ENCODE assay signal across 18 mouse cellular contexts in the genomic region with DNA sequence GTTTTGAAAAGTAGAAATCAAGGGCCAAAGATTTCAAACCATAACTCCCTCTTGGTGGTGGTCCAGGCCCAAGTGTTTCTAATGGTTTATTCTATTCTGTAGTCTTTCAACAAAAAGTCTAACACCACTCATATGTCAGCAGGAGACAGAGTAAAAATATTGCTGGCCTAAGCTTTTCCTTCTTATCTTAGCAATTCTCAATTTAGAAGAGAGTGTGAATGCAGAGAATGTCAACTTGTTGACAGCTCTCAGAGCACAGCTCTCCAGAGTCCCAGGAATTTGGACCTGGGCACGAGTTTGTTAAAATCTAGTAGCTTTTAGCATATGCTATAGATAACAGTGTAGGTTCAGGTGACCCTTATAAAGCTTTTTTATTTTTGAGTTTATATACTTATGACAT.
DNase-seq lines count a peak whose midpoint lies in the region; ATAC-seq and TF ChIP-seq lines count a peak whose summit lies in the region.
"Had no signal": no experiment of that assay in that cellular context is flagged by ENCODE, and none has a peak within 500 bp of the region (broad histone marks: within the 10 kb centered on the region; RNA-seq: fewer than 3 reads in every experiment).

No protein-coding gene starts in this region.

- peaks cover 16% of the 10 kb centered on the region for H3K4me1 ChIP-seq in heart, embryonic 11.5 days (ENCODE audit: control insufficient read depth, insufficient read depth, low read length)
- peaks cover 11% of the 10 kb centered on the region; the same call in 1 of the 2 replicates for H3K4me1 ChIP-seq in lung, embryonic 15.5 days
- 0 out of 2 replicates have a peak, but pooled peaks cover 3% of the 10 kb centered on the region for H3K4me1 ChIP-seq in lung, postnatal 0 days (ENCODE audit: insufficient read depth, low read depth, low read length)
- peaks cover 29 to 40% of the 10 kb centered on the region in 2 experiments for H3K4me1 ChIP-seq in heart, embryonic 14.5 days (ENCODE audit: control insufficient read depth in 2 of 2, insufficient read depth in 2 of 2, low read length in 2 of 2)
- peaks cover 18% of the 10 kb centered on the region for H3K4me1 ChIP-seq in heart, postnatal 0 days (ENCODE audit: control insufficient read depth, insufficient read depth)
- no peaks in the 10 kb centered on the region for H3K4me1 ChIP-seq in kidney, embryonic 16.5 days (ENCODE audit: insufficient read depth, low read length)
- H3K4me1 ChIP-seq: embryonic facial prominence, embryonic 12.5 days had no signal

- H3K4me3 ChIP-seq in heart, embryonic 11.5 days (ENCODE audit: low read depth, low read length), result no peak overlapping the region
- no peak overlapping the region for H3K4me3 ChIP-seq in lung, embryonic 15.5 days
- H3K4me3 ChIP-seq in lung, postnatal 0 days (ENCODE audit: low read depth, low read length), result no peak overlapping the region
- no peak overlapping the region for H3K4me3 ChIP-seq in heart, embryonic 14.5 days (ENCODE audit: control insufficient read depth in 1 of 2, insufficient read depth in 1 of 2, low read depth in 1 of 2, low read length in 2 of 2)
- no peak overlapping the region for H3K4me3 ChIP-seq in heart, postnatal 0 days (ENCODE audit: low read depth, low read length)
- H3K4me3 ChIP-seq in kidney, embryonic 16.5 days (ENCODE audit: low read length), result no peak overlapping the region
- H3K4me3 ChIP-seq: embryonic facial prominence, embryonic 12.5 days; forebrain, embryonic 15.5 days; hindbrain, embryonic 15.5 days had no signal

- H3K36me3 ChIP-seq in heart, embryonic 11.5 days (ENCODE audit: control insufficient read depth, insufficient read depth, low read length), result no peaks in the 10 kb centered on the region
- H3K36me3 ChIP-seq in lung, embryonic 15.5 days, result no peaks in the 10 kb centered on the region; the same call in 1 of the 2 replicates
- no peaks in the 10 kb centered on the region for H3K36me3 ChIP-seq in lung, postnatal 0 days (ENCODE audit: insufficient read depth, low read length)
- no peaks in the 10 kb centered on the region for H3K36me3 ChIP-seq in heart, embryonic 14.5 days (ENCODE audit: control insufficient read depth, insufficient read depth, low read length)
- no peaks in the 10 kb centered on the region for H3K36me3 ChIP-seq in heart, postnatal 0 days (replicated peaks; ENCODE audit: control insufficient read depth, insufficient read depth, low read length)
- peaks cover 7% of the 10 kb centered on the region; the same call in 1 of the 2 replicates for H3K36me3 ChIP-seq in kidney, embryonic 16.5 days (ENCODE audit: insufficient read depth, low read length)
- H3K36me3 ChIP-seq: forebrain, embryonic 15.5 days; hindbrain, embryonic 15.5 days had no signal

- ATAC-seq in heart, embryonic 11.5 days (replicated peaks; ENCODE audit: insufficient number of reproducible peaks, low FRiP score, low TSS enrichment), result peak; percentile 49; the same call in 1 of the 2 replicates
- ATAC-seq in lung, embryonic 15.5 days (ENCODE audit: borderline replicate concordance, extremely low read depth, low FRiP score, low TSS enrichment), result peak; percentile 59
- no peak for ATAC-seq in lung, postnatal 0 days
- peak; percentile 31; the same call in 1 of the 2 replicates for ATAC-seq in heart, embryonic 14.5 days (ENCODE audit: insufficient number of reproducible peaks, insufficient read depth, low FRiP score, low read depth)
- ATAC-seq in heart, postnatal 0 days (ENCODE audit: insufficient read depth, low read depth), result peak; percentile 83
- ATAC-seq in kidney, embryonic 16.5 days (ENCODE audit: low FRiP score, low TSS enrichment), result no peak
- ATAC-seq: forebrain, embryonic 15.5 days; intestine, embryonic 16.5 days had no signal

- TF ChIP-seq EP300 in lung, postnatal 0 days (IDR thresholded peaks at IDR 0.05), result no peak
- TF ChIP-seq EP300 in heart, postnatal 0 days (IDR thresholded peaks at IDR 0.05; ENCODE audit: low read depth), result peak; percentile 81

- 32% methylated on average over 1 of the region's 1 CpGs for WGBS in heart, embryonic 11.5 days (ENCODE audit: insufficient replicate concordance)
- WGBS in lung, embryonic 15.5 days, result 24% methylated on average over 1 of the region's 1 CpGs
- 18% methylated on average over 1 of the region's 1 CpGs for WGBS in lung, postnatal 0 days
- WGBS in heart, embryonic 14.5 days, result 9% methylated on average over 1 of the region's 1 CpGs
- 16% methylated on average over 1 of the region's 1 CpGs for WGBS in heart, postnatal 0 days
- 79% methylated on average over 1 of the region's 1 CpGs for WGBS in kidney, embryonic 16.5 days

- H3K4me2 ChIP-seq in heart, embryonic 11.5 days, result no peak overlapping the region
- H3K4me2 ChIP-seq in lung, embryonic 15.5 days, result no peak overlapping the region
- H3K4me2 ChIP-seq in lung, postnatal 0 days (replicated peaks; ENCODE audit: low read depth, low read length), result no peak overlapping the region
- peak overlapping the region; percentile 52 for H3K4me2 ChIP-seq in heart, embryonic 14.5 days (ENCODE audit: low read length)
- H3K4me2 ChIP-seq in heart, postnatal 0 days (ENCODE audit: low read depth, low read length), result peak overlapping the region; percentile 39
- H3K4me2 ChIP-seq in kidney, embryonic 16.5 days (replicated peaks; ENCODE audit: low read depth, low read length), result no peak overlapping the region
- H3K4me2 ChIP-seq: embryonic facial prominence, embryonic 12.5 days; forebrain, embryonic 15.5 days; hindbrain, embryonic 15.5 days had no signal

- 0 out of 2 replicates have a peak overlapping the region, but pooled peaks have one; percentile 30 for H3K27ac ChIP-seq in heart, embryonic 11.5 days (ENCODE audit: low read depth, low read length)
- no peak overlapping the region for H3K27ac ChIP-seq in lung, embryonic 15.5 days
- H3K27ac ChIP-seq in lung, postnatal 0 days (ENCODE audit: low read length), result no peak overlapping the region
- H3K27ac ChIP-seq in heart, embryonic 14.5 days (replicated peaks in 1 of 2; ENCODE audit: control insufficient read depth in 1 of 2, insufficient read depth in 1 of 2, low read depth in 2 of 2, low read length in 2 of 2), result peak overlapping the region in 1 of 2 experiments; percentile 64; a peak in 3 of 4 replicates
- peak overlapping the region; percentile 44 for H3K27ac ChIP-seq in heart, postnatal 0 days (ENCODE audit: low read depth)
- no peak overlapping the region for H3K27ac ChIP-seq in kidney, embryonic 16.5 days (ENCODE audit: low read length)
- H3K27ac ChIP-seq: embryonic facial prominence, embryonic 12.5 days; forebrain, embryonic 15.5 days; hindbrain, embryonic 15.5 days had no signal

- no peak for DNase-seq in heart, postnatal 25 days (ENCODE audit: low spot score)
- DNase-seq in lung, postnatal 0 days (ENCODE audit: low spot score), result no peak
- DNase-seq in heart, postnatal 0 days (ENCODE audit: low spot score), result peak; percentile 81
- DNase-seq in cerebellum, postnatal 10 days, result no peak
- DNase-seq: adrenal gland, adult 2 months; adrenal gland, postnatal 25 days; cerebellum, adult 2 months; cerebellum, postnatal 14 days; gastrocnemius, postnatal 14 days; kidney, adult 2 months had no signal

- no peaks in the 10 kb centered on the region for H3K27me3 ChIP-seq in heart, embryonic 11.5 days (ENCODE audit: control insufficient read depth, insufficient read depth, low read length)
- H3K27me3 ChIP-seq in lung, embryonic 15.5 days, result no peaks in the 10 kb centered on the region
- H3K27me3 ChIP-seq in lung, postnatal 0 days (replicated peaks; ENCODE audit: insufficient read depth, low read length), result no peaks in the 10 kb centered on the region
- H3K27me3 ChIP-seq in heart, embryonic 14.5 days (ENCODE audit: control insufficient read depth, insufficient read depth, low read length), result no peaks in the 10 kb centered on the region
- no peaks in the 10 kb centered on the region for H3K27me3 ChIP-seq in heart, postnatal 0 days (ENCODE audit: control insufficient read depth, insufficient read depth, low read length)
- H3K27me3 ChIP-seq in kidney, embryonic 16.5 days (ENCODE audit: insufficient read depth, low read length), result no peaks in the 10 kb centered on the region
- H3K27me3 ChIP-seq: embryonic facial prominence, embryonic 12.5 days; forebrain, embryonic 15.5 days; hindbrain, embryonic 15.5 days had no signal

- no peak for TF ChIP-seq CTCF in lung, postnatal 0 days (IDR thresholded peaks at IDR 0.05)
- no peak for TF ChIP-seq CTCF in heart, postnatal 0 days (IDR thresholded peaks at IDR 0.05; ENCODE audit: low read depth)

- intact Hi-C loops in heart, postnatal 25 days (cut with DNase I), result loop anchor here (5.0 kb wide), 1 partner anchor 150 kb away; no protein-coding TSS in a partner anchor

- H3K9ac ChIP-seq in heart, embryonic 11.5 days (ENCODE audit: low read depth, low read length), result no peak overlapping the region
- H3K9ac ChIP-seq in lung, embryonic 15.5 days, result no peak overlapping the region
- H3K9ac ChIP-seq in lung, postnatal 0 days (replicated peaks; ENCODE audit: low read depth), result no peak overlapping the region
- H3K9ac ChIP-seq in heart, embryonic 14.5 days (ENCODE audit: low read length), result no peak overlapping the region
- H3K9ac ChIP-seq in heart, postnatal 0 days (replicated peaks; ENCODE audit: low read depth, low read length), result no peak overlapping the region
- no peak overlapping the region for H3K9ac ChIP-seq in kidney, embryonic 16.5 days (replicated peaks; ENCODE audit: low read length)
- H3K9ac ChIP-seq: embryonic facial prominence, embryonic 12.5 days; forebrain, embryonic 15.5 days; hindbrain, embryonic 15.5 days had no signal

- no peaks in the 10 kb centered on the region for H3K9me3 ChIP-seq in heart, embryonic 11.5 days (replicated peaks; ENCODE audit: control insufficient read depth, low read length)
- no peaks in the 10 kb centered on the region for H3K9me3 ChIP-seq in lung, embryonic 15.5 days
- H3K9me3 ChIP-seq in lung, postnatal 0 days (ENCODE audit: low read length), result no peaks in the 10 kb centered on the region
- H3K9me3 ChIP-seq in heart, embryonic 14.5 days (ENCODE audit: control insufficient read depth, low read length), result no peaks in the 10 kb centered on the region
- H3K9me3 ChIP-seq in heart, postnatal 0 days (replicated peaks; ENCODE audit: control insufficient read depth, low read length), result no peaks in the 10 kb centered on the region
- H3K9me3 ChIP-seq in kidney, embryonic 16.5 days (ENCODE audit: low read length), result no peaks in the 10 kb centered on the region
- H3K9me3 ChIP-seq: embryonic facial prominence, embryonic 12.5 days; forebrain, embryonic 15.5 days; hindbrain, embryonic 15.5 days had no signal

Comparison
In these comparisons a context has a peak if more than half of its experiments do, and no peak if none do; other contexts are left out.
1. ATAC-seq: peak in heart, embryonic 11.5 days (single experiment), lung, embryonic 15.5 days (single experiment), heart, embryonic 14.5 days (single experiment) and heart, postnatal 0 days (single experiment); none in lung, postnatal 0 days (single experiment) and kidney, embryonic 16.5 days (single experiment).
2. H3K4me2 ChIP-seq: peak in heart, embryonic 14.5 days (single experiment) and heart, postnatal 0 days (single experiment); none in heart, embryonic 11.5 days (single experiment), lung, embryonic 15.5 days (single experiment), lung, postnatal 0 days (single experiment) and kidney, embryonic 16.5 days (single experiment).
3. H3K27ac ChIP-seq: peak in heart, embryonic 11.5 days (single experiment) and heart, postnatal 0 days (single experiment); none in lung, embryonic 15.5 days (single experiment), lung, postnatal 0 days (single experiment) and kidney, embryonic 16.5 days (single experiment).